Mouse (Mus musculus): ENCODE data around the gene Tmem248. TPM values are rescaled to one million over a fixed set of nuclear protein-coding genes. Genes with fewer than 3 reads are reported as not detected.

Tmem248 gene
- polyA plus RNA-seq, 1 experiment from 2014 or later: 41.1 TPM

- H3K4me3 ChIP-seq (replicated peaks; ENCODE audit: low read depth, low read length): no peak overlapping the region
- DNase-seq (ENCODE audit: low spot score): no peak
- H3K4me2 ChIP-seq (ENCODE audit: low read length): no peak overlapping the region
- H3K9ac ChIP-seq (ENCODE audit: low read depth, low read length): no peak overlapping the region
- no peaks in the 10 kb centered on the region for H3K9me3 ChIP-seq (replicated peaks; ENCODE audit: low read length)
- peaks cover 32% of the 10 kb centered on the region for H3K36me3 ChIP-seq (ENCODE audit: insufficient read depth, low read length)
- WGBS: 93% methylated on average over 4 of the region's 4 CpGs
- no peak for ATAC-seq (replicated peaks; ENCODE audit: low FRiP score, low read depth)
- H3K4me1 ChIP-seq (replicated peaks; ENCODE audit: insufficient read depth, low read length): no peaks in the 10 kb centered on the region
- no peak overlapping the region for H3K27ac ChIP-seq
- H3K27me3 ChIP-seq (ENCODE audit: insufficient read depth, low read length): no peaks in the 10 kb centered on the region
- no peak for TF ChIP-seq CTCF (IDR thresholded peaks at IDR 0.05; ENCODE audit: low read depth)
Measured at GRCm38 (mm10) chr5:130207299-130207698, 9.6 kb upstream of the Tmem248 start.

- no peaks in the 10 kb centered on the region for H3K9me3 ChIP-seq (replicated peaks; ENCODE audit: low read length)
- ATAC-seq (replicated peaks; ENCODE audit: low FRiP score, low read depth): no peak
- H3K4me1 ChIP-seq (replicated peaks; ENCODE audit: insufficient read depth, low read length): no peaks in the 10 kb centered on the region
- no peak overlapping the region for H3K4me3 ChIP-seq (replicated peaks; ENCODE audit: low read depth, low read length)
- TF ChIP-seq CTCF (IDR thresholded peaks at IDR 0.05; ENCODE audit: low read depth): no peak
- H3K27me3 ChIP-seq (ENCODE audit: insufficient read depth, low read length): no peaks in the 10 kb centered on the region
- 87% methylated on average over 11 of the region's 11 CpGs for whole genome bisulfite sequencing
- no peak for DNase-seq (ENCODE audit: low spot score)
- H3K36me3 ChIP-seq (ENCODE audit: insufficient read depth, low read length): peaks cover 32% of the 10 kb centered on the region
- H3K4me2 ChIP-seq (ENCODE audit: low read length): no peak overlapping the region
- no peak overlapping the region for H3K27ac ChIP-seq
- H3K9ac ChIP-seq (ENCODE audit: low read depth, low read length): no peak overlapping the region
Measured at GRCm38 (mm10) chr5:130212956-130213355, 3.9 kb upstream of the Tmem248 start.

GRCm38 (mm10) chr5:130217406-130217805 lies 525 bp downstream of the Tmem248 start:
- Histone ChIP-seq H3K27me3 (ENCODE audit: insufficient read depth, low read length) (no peaks in the 10 kb centered on the region), H3K4me1 (replicated peaks; ENCODE audit: insufficient read depth, low read length) (no peaks in the 10 kb centered on the region), H3K4me3 (replicated peaks; ENCODE audit: low read depth, low read length) (no peak overlapping the region), H3K27ac (no peak overlapping the region), H3K36me3 (ENCODE audit: insufficient read depth, low read length) (no peaks in the 10 kb centered on the region), H3K9me3 (replicated peaks; ENCODE audit: low read length) (no peaks in the 10 kb centered on the region), H3K4me2 (ENCODE audit: low read length) (no peak overlapping the region), H3K9ac (ENCODE audit: low read depth, low read length) (no peak overlapping the region)
- ATAC-seq (replicated peaks; ENCODE audit: low FRiP score, low read depth) (no peak), DNase-seq (ENCODE audit: low spot score) (no peak)
- no peak for TF ChIP-seq CTCF (IDR thresholded peaks at IDR 0.05; ENCODE audit: low read depth)
- 89% methylated on average over 4 of the region's 4 CpGs for WGBS

GRCm38 (mm10) chr5:130218336-130218735 lies 1.5 kb downstream of the Tmem248 start:
- Histone ChIP-seq H3K4me2 (ENCODE audit: low read length) (no peak overlapping the region), H3K4me3 (replicated peaks; ENCODE audit: low read depth, low read length) (no peak overlapping the region), H3K9ac (ENCODE audit: low read depth, low read length) (no peak overlapping the region), H3K27ac (no peak overlapping the region), H3K36me3 (ENCODE audit: insufficient read depth, low read length) (no peaks in the 10 kb centered on the region), H3K4me1 (replicated peaks; ENCODE audit: insufficient read depth, low read length) (peaks cover 4% of the 10 kb centered on the region; the same call in 1 of the 2 replicates), H3K27me3 (ENCODE audit: insufficient read depth, low read length) (no peaks in the 10 kb centered on the region), H3K9me3 (replicated peaks; ENCODE audit: low read length) (no peaks in the 10 kb centered on the region)
- WGBS: 92% methylated on average over 5 of the region's 5 CpGs
- DNase-seq (ENCODE audit: low spot score) (no peak), ATAC-seq (replicated peaks; ENCODE audit: low FRiP score, low read depth) (no peak)
- TF ChIP-seq CTCF (IDR thresholded peaks at IDR 0.05; ENCODE audit: low read depth): no peak

- no peak for TF ChIP-seq CTCF (IDR thresholded peaks at IDR 0.05; ENCODE audit: low read depth)
- Histone ChIP-seq H3K36me3 (ENCODE audit: insufficient read depth, low read length) (no peaks in the 10 kb centered on the region), H3K9me3 (replicated peaks; ENCODE audit: low read length) (no peaks in the 10 kb centered on the region), H3K4me3 (replicated peaks; ENCODE audit: low read depth, low read length) (peak overlapping the region; percentile 98), H3K27ac (peak overlapping the region; percentile 86), H3K9ac (ENCODE audit: low read depth, low read length) (peak overlapping the region; percentile 95; the same call in 1 of the 2 replicates), H3K4me1 (replicated peaks; ENCODE audit: insufficient read depth, low read length) (peaks cover 10% of the 10 kb centered on the region; the same call in 1 of the 2 replicates), H3K27me3 (ENCODE audit: insufficient read depth, low read length) (no peaks in the 10 kb centered on the region), H3K4me2 (ENCODE audit: low read length) (peak overlapping the region; percentile 69)
- no peak for ATAC-seq (replicated peaks; ENCODE audit: low FRiP score, low read depth)
- DNase-seq (ENCODE audit: low spot score): no peak
- 45% methylated on average over 2 of the region's 2 CpGs for WGBS
Measured at GRCm38 (mm10) chr5:130221316-130221715, 4.4 kb downstream of the Tmem248 start.

DNA sequence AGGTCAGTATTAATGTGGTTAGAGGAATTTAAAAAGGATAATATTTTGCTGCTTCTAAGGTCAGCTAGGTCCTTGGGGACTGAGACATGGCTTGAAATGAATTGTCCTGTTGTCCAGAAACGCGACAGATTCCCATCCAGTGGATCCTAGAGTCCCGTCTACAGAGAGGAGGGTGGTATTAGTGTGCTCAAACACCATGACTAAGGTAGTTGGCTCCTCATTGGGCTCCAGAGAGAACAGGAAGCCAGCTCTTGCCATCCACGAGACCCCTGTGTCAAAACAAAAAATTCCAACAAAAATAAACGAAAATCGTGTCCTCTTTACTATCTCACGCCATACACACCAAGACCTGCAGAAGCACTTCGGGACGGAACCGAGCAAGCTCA lies 4.9 kb downstream of the Tmem248 start:
- H3K4me1 ChIP-seq (replicated peaks; ENCODE audit: insufficient read depth, low read length): peaks cover 10% of the 10 kb centered on the region
- 0% methylated on average over 10 of the region's 10 CpGs for WGBS
- H3K36me3 ChIP-seq (ENCODE audit: insufficient read depth, low read length): no peaks in the 10 kb centered on the region
- H3K27ac ChIP-seq: peak overlapping the region; percentile 86
- peak overlapping the region; percentile 98 for H3K4me3 ChIP-seq (replicated peaks; ENCODE audit: low read depth, low read length)
- no peaks in the 10 kb centered on the region for H3K9me3 ChIP-seq (replicated peaks; ENCODE audit: low read length)
- no peaks in the 10 kb centered on the region for H3K27me3 ChIP-seq (ENCODE audit: insufficient read depth, low read length)
- TF ChIP-seq CTCF (IDR thresholded peaks at IDR 0.05; ENCODE audit: low read depth): no peak
- ATAC-seq (replicated peaks; ENCODE audit: low FRiP score, low read depth) (peak; percentile 52), DNase-seq (ENCODE audit: low spot score) (peak; percentile 51)
- H3K9ac ChIP-seq (ENCODE audit: low read depth, low read length): peak overlapping the region; percentile 95
- H3K4me2 ChIP-seq (ENCODE audit: low read length): peak overlapping the region; percentile 69
